Mouse (Mus musculus) forebrain, embryonic 14.5 days (tissue): Measurements from ENCODE around the gene Zc3h12a. TPM values are rescaled to one million over a fixed set of nuclear protein-coding genes. Genes with fewer than 3 reads are reported as not detected.
A peak's percentile ranks its signal among the peaks of the same experiment; 100 is the strongest.

Experiments used
- ATAC-seq: fragments of 200-750 bp; cut with Nextera tagmentation; 2 replicates; pipeline ENCODE4 v1.8.0; 2017; ENCODE audit warnings: mild to moderate bottlenecking, moderate library complexity
- DNase-seq: peaks from one replicate; pipeline ENCODE4 v3.0.0-alpha.2; 2015; ENCODE audit warnings: low spot score
- H3K27ac ChIP-seq: fragments of 300-500 bp; sonication (generic); 2 replicates; pipeline ENCODE4 v1.5.1; 2014; ENCODE audit warnings: low read depth, mild to moderate bottlenecking, control low read depth, low read length, moderate library complexity
- H3K27me3 ChIP-seq: fragments of 300-500 bp; sonication (generic); replicated peaks from 2 replicates; pipeline ENCODE4 v1.6.1; 2014; ENCODE audit warnings: low read length, control low read depth, mixed read lengths; ENCODE audit not compliant: control insufficient read depth, insufficient read depth
- H3K36me3 ChIP-seq: fragments of 300-500 bp; sonication (generic); 2 replicates; pipeline ENCODE4 v1.6.1; 2014; ENCODE audit warnings: low read length, control low read depth; ENCODE audit not compliant: control insufficient read depth, insufficient read depth
- H3K4me1 ChIP-seq: fragments of 300-500 bp; sonication (generic); 2 replicates; pipeline ENCODE4 v1.6.1; 2014; ENCODE audit warnings: antibody characterized with exemption, low read length, control low read depth; ENCODE audit not compliant: control insufficient read depth, insufficient read depth
- H3K4me2 ChIP-seq: fragments of 300-500 bp; sonication (generic); 2 replicates; pipeline ENCODE4 v1.6.1; 2014; ENCODE audit warnings: mild to moderate bottlenecking, control low read depth, low read length
- H3K4me3 ChIP-seq: fragments of 300-500 bp; sonication (generic); 2 replicates; pipeline ENCODE4 v1.5.1; 2014; ENCODE audit warnings: low read depth, low read length, control low read depth
- H3K9ac ChIP-seq: fragments of 300-500 bp; sonication (generic); 2 replicates; pipeline ENCODE4 v1.6.1; 2014; ENCODE audit warnings: mild to moderate bottlenecking, low read length, control low read depth, moderate library complexity
- H3K9me3 ChIP-seq: fragments of 300-500 bp; sonication (generic); replicated peaks from 2 replicates; pipeline ENCODE4 v1.6.1; 2016; ENCODE audit warnings: low read length, control low read depth, mixed read lengths; ENCODE audit not compliant: control insufficient read depth
- WGBS: fragments of 180-500 bp; shearing (Covaris S2); extraction: QIAGEN DNeasy Blood & Tissue Kit; methylation state at CpG from one replicate; pipeline ENCODE4 v1.1.7; 2014; 5-methylcytosine and 5-hydroxymethylcytosine counted together
- polyA plus RNA-seq: library from polyadenylated mRNA; unstranded; fragments of >200 nt; fragmentation: Nextera tagmentation; extraction: Ambion mirVana; gene quantifications from 2 replicates; pipeline ENCODE4 v1.2.1, GENCODE M21; 2014

The Zc3h12a gene
- polyA plus RNA-seq, 1 experiment from 2014 or later: 0.14 TPM

DNA sequence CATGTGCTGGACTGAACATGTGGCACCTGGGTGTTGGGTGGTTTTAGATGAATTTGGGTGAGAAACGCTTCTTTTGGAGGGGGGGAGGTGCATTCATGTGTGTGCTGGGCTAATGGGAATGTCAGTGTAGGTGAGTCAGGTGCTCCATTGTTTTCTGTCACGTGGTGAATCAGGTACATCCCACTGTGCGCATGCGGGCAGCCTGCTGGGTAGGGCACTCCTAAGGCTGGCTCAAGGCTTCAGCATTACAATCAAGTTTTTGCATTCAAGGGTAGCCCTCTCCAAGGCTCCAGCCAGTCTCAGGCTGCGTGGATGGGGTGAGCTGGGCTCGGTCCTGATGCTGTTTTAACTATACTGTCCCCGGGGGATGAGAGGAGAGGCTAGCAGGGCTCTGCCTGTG is 35.1 kb upstream of the Zc3h12a start:
- Histone ChIP-seq H3K9ac (no peak overlapping the region), H3K4me3 (no peak overlapping the region), H3K36me3 (no peaks in the 10 kb centered on the region), H3K27me3 (no peaks in the 10 kb centered on the region), H3K4me1 (no peaks in the 10 kb centered on the region), H3K27ac (no peak overlapping the region), H3K4me2 (no peak overlapping the region), H3K9me3 (no peaks in the 10 kb centered on the region)
- no peak for ATAC-seq
- WGBS: 57% methylated on average over 7 of the region's 7 CpGs
- no peak for DNase-seq

DNA sequence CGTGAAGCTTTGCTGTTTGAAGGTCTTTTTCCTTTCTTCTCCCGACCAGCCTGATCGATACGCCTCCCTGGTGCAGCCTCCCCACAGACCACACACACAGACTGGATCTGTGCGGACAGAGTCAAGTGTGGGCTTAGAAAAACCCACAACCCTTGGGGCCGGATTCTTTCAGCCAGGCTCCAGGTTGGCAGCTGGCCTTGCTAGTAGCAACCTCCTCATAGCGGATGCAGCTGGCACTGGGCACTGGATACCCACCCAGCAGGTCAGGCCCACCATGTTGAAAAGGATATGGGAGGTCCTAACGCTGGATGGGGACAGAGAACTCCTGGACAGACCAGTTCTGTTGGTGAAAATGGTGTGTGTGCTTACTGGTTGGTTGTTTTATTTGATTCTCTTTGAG is 33.8 kb upstream of the Zc3h12a start:
- DNase-seq: no peak
- Histone ChIP-seq H3K27ac (no peak overlapping the region), H3K9me3 (no peaks in the 10 kb centered on the region), H3K4me2 (no peak overlapping the region), H3K27me3 (no peaks in the 10 kb centered on the region), H3K36me3 (no peaks in the 10 kb centered on the region), H3K4me1 (no peaks in the 10 kb centered on the region), H3K4me3 (no peak overlapping the region), H3K9ac (no peak overlapping the region)
- ATAC-seq: no peak
- WGBS: 37% methylated on average over 8 of the region's 8 CpGs

DNA sequence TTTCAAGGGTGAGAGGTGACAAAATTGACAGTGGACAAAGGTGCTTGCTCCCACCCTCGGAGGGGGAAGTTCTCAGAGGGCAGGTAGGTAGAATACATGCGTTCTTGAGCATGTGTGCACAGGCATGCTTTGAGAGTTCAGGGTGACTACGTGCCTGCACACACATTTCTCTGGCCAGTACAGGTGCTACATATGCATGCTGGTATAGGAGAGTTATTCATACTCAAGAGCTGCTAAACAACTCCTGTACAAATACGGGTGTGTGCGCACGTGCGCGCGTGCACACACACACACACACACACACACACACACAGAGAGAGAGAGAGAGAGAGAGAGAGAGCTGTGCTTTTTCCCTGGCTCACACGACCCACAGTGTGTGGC is 33.3 kb upstream of the Zc3h12a start:
- no peak for DNase-seq
- ATAC-seq: peak; percentile 16; the same call in 1 of the 2 replicates
- H3K4me1 ChIP-seq: no peaks in the 10 kb centered on the region
- H3K9ac ChIP-seq: no peak overlapping the region
- H3K27me3 ChIP-seq: no peaks in the 10 kb centered on the region
- no peak overlapping the region for H3K4me3 ChIP-seq
- H3K27ac ChIP-seq: no peak overlapping the region
- no peak overlapping the region for H3K4me2 ChIP-seq
- H3K36me3 ChIP-seq: no peaks in the 10 kb centered on the region
- no peaks in the 10 kb centered on the region for H3K9me3 ChIP-seq
- 69% methylated on average over 10 of the region's 10 CpGs for WGBS

DNA sequence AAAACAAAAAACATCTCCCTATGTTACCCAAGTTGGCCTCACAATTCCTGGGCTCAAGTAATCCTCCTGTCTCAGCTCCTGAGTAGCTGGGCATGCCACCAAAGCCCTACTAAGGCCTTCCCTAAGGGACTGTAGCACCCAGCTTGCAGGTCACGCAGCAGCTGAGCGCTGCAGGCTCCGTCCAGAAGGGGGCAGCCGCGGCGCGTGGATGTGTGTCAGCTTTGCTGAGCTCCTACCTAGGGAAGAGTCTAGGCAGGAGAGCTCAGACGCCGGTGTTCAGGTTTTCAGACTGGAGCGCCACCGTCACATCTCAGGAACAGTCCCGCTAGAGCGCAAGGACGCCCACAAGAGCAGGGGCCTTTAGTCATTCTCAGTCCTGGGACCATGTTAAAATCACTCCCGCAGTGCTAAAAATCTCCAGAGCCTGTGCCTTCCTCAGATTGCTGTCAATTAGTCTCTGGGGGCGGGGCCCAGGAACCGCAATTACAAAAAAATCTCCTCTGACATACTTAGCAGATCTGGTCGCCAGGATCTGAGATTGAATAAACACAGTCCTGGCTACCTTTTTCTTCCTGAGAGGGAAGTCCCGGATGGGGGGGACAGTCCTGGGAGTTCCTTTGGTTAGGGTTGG is 32.8 kb upstream of the Zc3h12a start:
- Histone ChIP-seq H3K36me3 (no peaks in the 10 kb centered on the region), H3K9me3 (no peaks in the 10 kb centered on the region), H3K4me1 (no peaks in the 10 kb centered on the region), H3K27ac (no peak overlapping the region), H3K27me3 (no peaks in the 10 kb centered on the region), H3K4me3 (0 out of 2 replicates have a peak overlapping the region, but pooled peaks have one; percentile 3), H3K9ac (no peak overlapping the region), H3K4me2 (peak overlapping the region; percentile 34)
- WGBS: 3% methylated on average over 19 of the region's 19 CpGs
- ATAC-seq (peak; percentile 82), DNase-seq (peak; percentile 92)

DNA sequence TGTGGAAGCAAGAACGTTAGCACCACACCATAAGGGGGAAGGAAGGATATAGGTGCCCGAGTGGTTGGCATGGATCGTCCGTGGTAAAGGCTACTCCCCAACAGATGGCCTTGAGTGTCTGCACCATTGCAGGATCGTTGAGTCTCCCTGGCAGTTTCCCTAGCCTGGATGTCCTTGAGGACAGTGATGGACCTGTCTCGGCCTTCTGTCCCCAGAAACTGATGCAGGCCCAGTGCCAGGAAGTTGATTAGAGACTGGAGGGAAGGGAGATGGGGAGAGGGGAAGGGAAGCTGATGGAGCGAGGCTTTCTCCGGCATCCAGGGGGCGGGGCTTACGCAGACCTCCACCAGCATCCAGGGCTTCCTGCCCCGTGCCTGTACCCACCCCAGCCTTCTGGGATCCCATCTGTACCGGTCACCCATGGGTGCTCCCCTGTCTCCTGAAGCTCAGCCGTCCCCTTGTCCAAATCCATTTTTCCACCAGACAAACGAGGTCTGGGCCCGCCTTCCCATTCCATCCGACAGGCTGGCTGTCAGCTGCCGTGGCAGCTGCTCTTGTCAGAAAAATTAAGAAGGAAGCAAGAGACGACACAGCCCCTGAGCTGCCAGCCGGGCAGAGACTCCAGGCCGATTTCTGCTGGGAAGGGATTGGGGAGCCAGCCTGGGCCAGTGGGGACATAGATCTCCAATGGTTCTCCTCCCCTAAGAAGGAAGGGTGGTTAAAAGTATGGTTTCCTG is 31.1 kb upstream of the Zc3h12a start:
- DNase-seq: peak; percentile 46
- H3K4me1 ChIP-seq: no peaks in the 10 kb centered on the region
- ATAC-seq: 0 out of 2 replicates have a peak, but pooled peaks have one; percentile 24
- H3K9ac ChIP-seq: no peak overlapping the region
- no peaks in the 10 kb centered on the region for H3K9me3 ChIP-seq
- H3K4me2 ChIP-seq: no peak overlapping the region
- H3K4me3 ChIP-seq: no peak overlapping the region
- WGBS: 47% methylated on average over 20 of the region's 20 CpGs
- H3K36me3 ChIP-seq: no peaks in the 10 kb centered on the region
- peak overlapping the region; percentile 11; the same call in 1 of the 2 replicates for H3K27ac ChIP-seq
- no peaks in the 10 kb centered on the region for H3K27me3 ChIP-seq

DNA sequence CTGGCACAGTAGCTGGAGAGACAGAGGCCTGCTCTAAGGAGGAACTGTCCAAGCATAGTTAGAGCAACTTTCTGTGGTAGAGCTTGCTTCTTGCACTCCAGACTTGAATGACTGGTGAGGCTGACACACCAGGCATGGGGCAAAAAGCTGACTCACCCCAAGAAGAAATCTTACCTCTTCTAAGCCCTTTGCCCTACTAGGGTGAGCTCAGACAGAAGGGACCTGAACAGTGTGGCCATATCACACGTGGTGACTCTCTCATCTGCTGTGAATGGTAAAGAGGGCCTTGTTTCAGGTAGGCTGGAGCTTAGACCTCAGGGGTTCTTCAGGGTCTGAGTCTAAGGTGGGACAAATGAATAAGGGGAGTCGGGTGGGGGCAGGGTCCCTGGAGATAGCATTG is 30.4 kb upstream of the Zc3h12a start:
- no peaks in the 10 kb centered on the region for H3K9me3 ChIP-seq
- H3K4me1 ChIP-seq: no peaks in the 10 kb centered on the region
- 78% methylated on average over 2 of the region's 2 CpGs for WGBS
- no peak overlapping the region for H3K4me2 ChIP-seq
- ATAC-seq: no peak
- H3K9ac ChIP-seq: no peak overlapping the region
- no peaks in the 10 kb centered on the region for H3K36me3 ChIP-seq
- no peaks in the 10 kb centered on the region for H3K27me3 ChIP-seq
- no peak overlapping the region for H3K27ac ChIP-seq
- H3K4me3 ChIP-seq: no peak overlapping the region
- no peak for DNase-seq

DNA sequence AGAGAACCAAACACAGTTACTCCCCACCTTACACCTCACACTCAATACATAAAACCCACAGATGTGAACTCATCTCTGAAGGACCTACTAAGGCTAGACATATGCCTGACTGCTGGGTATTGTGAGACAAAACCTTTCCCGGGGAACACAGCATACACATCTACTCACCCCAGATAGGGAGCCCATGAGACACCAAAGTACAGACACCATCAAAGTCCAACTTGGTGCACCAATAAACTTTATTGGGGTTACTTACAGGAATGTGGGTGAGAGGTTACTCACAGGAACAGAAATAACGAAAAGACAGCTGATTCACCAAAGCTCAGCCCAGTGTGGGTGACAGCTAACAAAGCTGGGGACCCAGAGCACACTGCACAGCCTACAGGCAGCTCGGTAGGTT is 29.7 kb upstream of the Zc3h12a start:
- no peak overlapping the region for H3K9ac ChIP-seq
- WGBS: 89% methylated on average over 3 of the region's 3 CpGs

DNA sequence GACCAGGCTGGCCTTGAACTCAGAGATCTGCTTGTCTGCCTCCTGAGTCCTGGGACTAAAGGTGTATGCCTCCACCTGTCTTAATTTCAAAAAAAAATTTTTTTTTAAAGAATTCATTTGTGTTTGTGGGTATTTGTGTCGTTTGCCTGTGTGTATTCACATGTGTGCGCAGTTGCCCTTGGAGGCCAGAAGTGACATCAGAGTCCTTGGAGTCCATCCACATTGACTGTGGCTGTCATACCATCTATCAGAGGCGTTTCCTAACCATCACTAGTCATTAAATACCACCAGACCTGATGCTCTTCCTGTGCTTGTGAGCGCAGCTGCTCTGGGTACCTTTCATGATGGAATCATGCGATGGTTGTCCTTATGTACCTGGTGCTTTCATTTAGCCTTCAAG is 28.0 kb upstream of the Zc3h12a start:
- no peak for DNase-seq
- 92% methylated on average over 5 of the region's 5 CpGs for WGBS
- ATAC-seq: no peak
- Histone ChIP-seq H3K9me3 (no peaks in the 10 kb centered on the region), H3K27me3 (no peaks in the 10 kb centered on the region), H3K4me3 (no peak overlapping the region), H3K9ac (no peak overlapping the region), H3K4me1 (no peaks in the 10 kb centered on the region), H3K36me3 (no peaks in the 10 kb centered on the region), H3K4me2 (no peak overlapping the region), H3K27ac (no peak overlapping the region)

More for the DNA sequence above, 29.7 kb upstream of the Zc3h12a start:
- no peak overlapping the region for H3K27ac ChIP-seq
- no peaks in the 10 kb centered on the region for H3K9me3 ChIP-seq
- no peaks in the 10 kb centered on the region for H3K4me1 ChIP-seq
- H3K4me3 ChIP-seq: no peak overlapping the region
- DNase-seq (no peak), ATAC-seq (no peak)
- no peaks in the 10 kb centered on the region for H3K36me3 ChIP-seq
- H3K27me3 ChIP-seq: no peaks in the 10 kb centered on the region
- H3K4me2 ChIP-seq: no peak overlapping the region

GRCm38 (mm10) chr4:125153659-125154241 is 26.1 kb upstream of the Zc3h12a start:
- ATAC-seq (no peak), DNase-seq (no peak)
- Histone ChIP-seq H3K4me2 (no peak overlapping the region), H3K9ac (no peak overlapping the region), H3K9me3 (no peaks in the 10 kb centered on the region), H3K27ac (no peak overlapping the region), H3K36me3 (no peaks in the 10 kb centered on the region), H3K4me3 (no peak overlapping the region), H3K27me3 (no peaks in the 10 kb centered on the region), H3K4me1 (no peaks in the 10 kb centered on the region)
- WGBS: 67% methylated on average over 4 of the region's 4 CpGs
